Mouse (Mus musculus): ENCODE measurements around the gene Krtap4-6.
"Not testable (repeated sequence)": the region's sequence is repeated elsewhere in the genome, so short reads cannot be mapped to it uniquely, and the experiment has no call there.

Gene Krtap4-6

DNA sequence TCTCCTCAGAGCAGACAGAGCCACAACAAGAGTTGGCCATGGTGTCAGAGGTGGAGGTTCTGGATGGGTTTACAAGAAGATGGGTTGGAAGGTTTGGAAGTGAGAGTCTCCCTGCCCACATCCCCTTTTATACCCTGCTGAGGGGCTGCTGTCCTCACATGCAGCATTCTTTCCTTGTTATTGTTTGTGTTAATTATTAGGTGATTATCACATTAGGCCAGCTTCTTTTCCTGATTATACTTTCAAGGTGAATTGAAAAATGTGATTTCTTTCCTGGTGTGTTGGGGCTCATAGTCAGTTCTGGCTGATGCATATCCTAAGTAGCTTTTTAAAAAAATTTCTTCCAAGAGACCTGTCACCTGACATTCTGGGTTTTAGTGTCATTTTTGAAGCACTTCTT, at the start of gene Krtap4-6:
TSS of gene Krtap4-6 (minus strand) at position 101 of the 400 bp plus-strand sequence.
- no peak for DNase-seq (ENCODE audit: low spot score in 2 of 2)

DNA sequence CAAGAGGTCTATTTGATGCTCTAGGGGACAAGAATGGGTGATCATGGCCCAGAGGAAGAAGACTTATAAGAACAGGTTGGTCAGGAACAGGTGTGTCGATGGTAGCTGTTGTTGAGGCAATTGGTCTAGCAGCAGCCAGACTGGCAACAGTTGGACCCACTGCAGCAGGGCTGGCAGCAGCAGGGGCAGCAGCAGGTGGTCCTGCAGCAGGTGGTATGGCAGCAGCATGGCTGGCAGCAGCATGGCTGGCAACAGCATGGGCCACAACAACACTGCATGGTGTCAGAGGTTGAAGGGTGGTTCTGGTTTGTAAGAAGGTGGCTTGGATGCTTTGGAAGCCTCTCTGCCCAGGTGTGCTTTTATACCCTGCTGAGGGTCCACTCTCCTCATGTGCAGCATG, 24.7 kb upstream of the Krtap4-6 start, which contains the start of gene Gm14190:
TSS of gene Gm14190 (minus strand) at position 278 of the 400 bp plus-strand sequence.
- DNase-seq (ENCODE audit: low spot score in 2 of 2) = no peak

- DNase-seq (ENCODE audit: low spot score in 2 of 2) = not testable (repeated sequence)
Observed at GRCm38 (mm10) chr11:99685235-99685634, 19.5 kb upstream of the Krtap4-6 start.

DNA sequence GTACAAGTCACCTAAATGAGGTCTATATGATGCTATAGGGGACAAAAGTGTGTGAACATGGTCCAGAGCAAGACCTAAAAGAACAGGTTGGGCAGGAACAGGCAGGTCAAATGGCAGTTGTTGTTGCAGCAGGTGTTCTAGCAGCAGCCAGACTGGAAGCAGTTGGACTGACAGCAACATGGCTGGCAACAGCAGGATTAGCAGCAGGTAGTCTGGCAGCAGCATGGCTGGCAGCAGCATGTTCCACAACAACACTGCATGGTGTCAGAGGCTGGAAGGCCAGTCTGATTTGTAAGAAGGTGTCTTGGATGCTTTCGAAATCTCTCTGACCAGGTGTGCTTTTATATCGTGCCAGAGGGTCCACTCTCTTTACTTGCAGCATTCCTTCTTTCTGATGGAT, 17.7 kb upstream of the Krtap4-6 start:
- DNase-seq (ENCODE audit: low spot score in 2 of 2) = no peak

GRCm38 (mm10) chr11:99662802-99663201, 3.0 kb downstream of the Krtap4-6 start:
- DNase-seq (ENCODE audit: low spot score in 2 of 2) = no peak

- DNase-seq (ENCODE audit: low spot score in 2 of 2) = no peak
Observed at GRCm38 (mm10) chr11:99659256-99659655, 6.5 kb downstream of the Krtap4-6 start.

DNA sequence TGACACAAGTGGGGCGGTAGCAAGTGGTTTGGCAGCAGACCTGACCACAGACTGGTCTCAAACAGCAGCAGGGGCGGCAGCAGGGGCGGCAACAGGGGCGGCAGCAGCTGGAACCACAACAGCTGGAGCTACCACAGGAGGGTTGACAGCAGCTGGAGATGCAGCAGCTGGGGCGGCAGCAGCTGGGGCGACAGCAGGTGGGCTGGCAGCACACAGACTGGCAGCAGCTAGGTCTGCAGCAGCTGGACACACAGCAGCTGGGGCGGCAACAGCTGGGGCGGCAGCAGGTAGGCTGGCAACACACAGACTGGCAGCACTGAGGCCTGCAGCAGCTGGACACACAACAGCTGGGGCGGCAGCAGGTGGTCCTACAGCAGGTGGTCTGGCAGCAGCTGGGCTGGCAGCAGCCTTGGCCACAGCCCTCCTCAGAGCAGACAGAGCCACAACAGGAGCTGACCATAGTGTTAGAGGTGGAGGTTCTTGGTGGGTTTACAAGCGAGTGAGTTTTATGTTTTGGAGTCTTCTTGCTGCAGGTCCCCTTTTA, 7.2 kb downstream of the Krtap4-6 start, which contains the start of gene Gm11563:
TSS of gene Gm11563 (minus strand) at position 494 of the 544 bp plus-strand sequence.
- DNase-seq (ENCODE audit: low spot score in 2 of 2) = not testable (repeated sequence)

DNA sequence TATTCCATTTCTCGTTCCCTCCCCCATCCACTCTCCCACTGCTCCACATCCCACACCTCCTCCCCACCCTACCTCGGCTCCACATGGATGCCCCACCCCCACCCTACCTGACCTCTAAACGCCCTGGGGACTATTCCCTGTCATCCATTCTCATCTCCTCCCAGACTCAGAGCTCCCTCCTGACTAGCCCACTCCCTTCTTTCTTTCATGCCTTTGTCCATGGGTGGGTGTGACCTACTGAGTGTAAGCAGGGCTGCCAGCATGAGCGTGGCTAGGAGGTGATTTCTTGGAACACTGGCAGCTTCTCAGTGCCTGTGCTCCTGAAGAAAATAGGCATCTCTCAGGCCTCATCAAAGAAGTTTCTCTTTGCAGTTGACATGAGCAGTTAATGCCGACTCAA, 8.7 kb downstream of the Krtap4-6 start:
- no peak for DNase-seq (ENCODE audit: low spot score in 2 of 2)

GRCm38 (mm10) chr11:99650136-99650535, 15.6 kb downstream of the Krtap4-6 start, which contains the start of gene Gm11555:
Gm11555 (minus strand) TSS chr11:99650236.
- no peak for DNase-seq (ENCODE audit: low spot score in 2 of 2)

DNA sequence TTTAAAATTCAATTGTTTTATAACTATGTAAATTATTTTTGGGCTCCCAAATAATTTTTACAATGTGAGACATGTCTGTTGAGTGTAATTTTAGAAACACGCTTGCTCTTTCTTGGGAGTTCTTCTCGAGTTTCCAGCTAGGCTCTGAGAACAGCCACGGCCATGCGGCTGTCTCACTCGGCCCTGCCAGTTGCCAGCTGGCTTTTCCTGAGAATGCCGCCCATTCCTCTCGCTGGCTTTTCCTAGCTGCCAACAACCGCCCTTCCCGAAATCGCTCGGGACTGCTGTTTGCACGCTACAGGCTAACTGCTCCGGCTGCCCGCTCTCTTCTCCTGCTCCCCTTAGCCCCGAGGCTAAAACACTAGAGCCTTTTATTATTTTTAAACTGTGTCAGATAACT, 19.3 kb downstream of the Krtap4-6 start:
- no peak for DNase-seq (ENCODE audit: low spot score in 2 of 2)

DNA sequence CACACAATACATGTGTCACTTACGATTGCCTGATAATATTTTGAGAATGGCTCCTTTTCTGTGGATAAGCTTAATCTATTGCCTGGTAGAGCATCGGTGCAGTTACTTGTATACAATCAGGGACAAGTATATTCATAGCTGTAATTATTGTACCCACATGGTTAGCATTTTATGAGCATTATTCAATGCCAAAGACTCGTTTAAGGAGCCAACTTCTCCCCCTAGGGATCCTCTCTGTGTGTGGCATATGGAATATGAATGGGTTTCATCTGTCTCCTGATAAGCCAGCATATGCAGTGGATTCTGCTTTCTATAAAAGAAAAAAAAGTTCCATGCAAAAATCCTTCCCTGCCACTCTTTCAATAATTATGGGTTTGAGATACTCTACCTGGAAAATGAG, 21.4 kb downstream of the Krtap4-6 start:
- DNase-seq (ENCODE audit: low spot score in 2 of 2) = no peak

DNA sequence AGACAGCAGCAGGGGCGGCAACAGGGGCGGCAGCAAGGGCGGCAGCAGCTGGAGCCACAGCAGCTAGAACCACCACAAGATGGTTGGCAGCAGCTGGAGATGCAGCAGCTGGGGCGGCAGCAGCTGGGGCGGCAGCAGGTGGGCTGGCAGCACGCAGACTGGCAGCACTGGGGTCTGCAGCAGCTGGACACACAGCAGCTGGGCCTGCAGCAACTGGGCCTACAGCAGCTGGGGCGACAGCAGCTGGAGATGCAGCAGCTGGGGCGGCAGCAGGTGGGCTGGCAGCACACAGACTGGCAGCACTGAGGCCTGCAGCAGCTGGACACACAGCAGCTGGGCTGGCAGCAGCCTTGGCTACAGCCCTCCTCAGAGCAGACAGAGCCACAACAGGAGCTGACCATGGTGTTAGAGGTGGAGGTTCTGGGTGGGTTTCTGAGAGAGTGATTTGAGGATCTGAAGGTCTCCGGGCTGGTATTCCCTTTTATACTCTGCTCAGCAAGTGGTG, 22.1 kb downstream of the Krtap4-6 start, which contains the start of gene Krtap4-7:
TSS of gene Krtap4-7 (minus strand) at position 455 of the 505 bp plus-strand sequence.
- DNase-seq (ENCODE audit: low spot score in 2 of 2) = not testable (repeated sequence)

- DNase-seq (ENCODE audit: low spot score in 2 of 2) = no peak
Observed at GRCm38 (mm10) chr11:99640926-99641325, 24.8 kb downstream of the Krtap4-6 start.

- no peak for DNase-seq (ENCODE audit: low spot score in 2 of 2)
Observed at GRCm38 (mm10) chr11:99637086-99637485, 28.7 kb downstream of the Krtap4-6 start.

DNA sequence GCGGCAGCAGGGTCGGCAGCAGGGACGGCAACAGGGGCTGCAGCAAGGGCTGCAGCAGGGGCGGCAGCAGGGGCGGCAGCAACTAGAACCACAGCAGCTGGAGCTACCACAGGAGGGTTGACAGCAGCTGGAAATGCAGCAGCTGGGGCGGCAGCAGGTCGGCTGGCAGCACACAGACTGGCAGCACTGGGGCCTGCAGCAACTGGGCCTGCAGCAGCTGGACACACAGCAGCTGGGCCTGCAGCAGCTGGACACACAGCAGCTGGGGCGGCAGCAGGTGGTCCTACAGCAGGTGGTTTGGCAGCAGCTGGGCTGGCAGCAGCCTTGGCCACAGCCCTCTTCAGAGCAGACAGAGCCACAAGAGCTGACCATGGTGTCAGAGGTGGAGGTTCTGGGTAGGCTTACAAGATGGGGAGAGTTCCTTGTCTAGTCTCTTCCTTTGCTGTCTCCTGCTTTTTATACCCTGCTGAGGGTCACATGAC, 31.1 kb downstream of the Krtap4-6 start, which contains the start of gene Krtap4-2:
TSS of gene Krtap4-2 (minus strand) at position 432 of the 482 bp plus-strand sequence.
- DNase-seq (ENCODE audit: low spot score in 2 of 2) = no peak

GRCm38 (mm10) chr11:99633293-99633692, 32.5 kb downstream of the Krtap4-6 start:
- no peak for DNase-seq (ENCODE audit: low spot score in 2 of 2)

GRCm38 (mm10) chr11:99630890-99631289, 34.9 kb downstream of the Krtap4-6 start:
- DNase-seq (ENCODE audit: low spot score in 2 of 2) = no peak

- no peak for DNase-seq (ENCODE audit: low spot score in 2 of 2)
Observed at GRCm38 (mm10) chr11:99628138-99628537, 37.6 kb downstream of the Krtap4-6 start, which contains the start of gene Krtap4-1. Krtap4-1 (minus strand) TSS chr11:99628238.

DNA sequence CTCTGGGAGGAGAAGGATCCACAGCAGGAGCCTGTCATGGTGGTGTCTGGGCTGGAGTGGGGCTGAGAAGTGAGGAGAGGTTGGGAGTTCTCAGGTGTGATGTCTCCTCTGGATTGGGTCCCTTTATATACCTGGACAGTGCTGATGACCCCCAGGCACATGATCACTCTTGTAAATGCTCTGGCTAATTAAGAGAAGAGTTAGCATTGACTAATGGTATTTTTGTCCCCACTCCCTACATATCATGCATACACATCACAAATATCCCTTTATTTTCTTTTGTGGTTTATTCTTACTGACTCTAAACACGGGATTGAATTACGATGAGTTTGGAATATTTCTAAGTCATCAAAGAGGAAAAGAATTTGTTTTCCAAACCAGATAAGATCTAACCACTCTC, 45.4 kb downstream of the Krtap4-6 start, which contains the start of gene Gm11562:
TSS of gene Gm11562 (minus strand) at position 101 of the 400 bp plus-strand sequence.
- no peak for DNase-seq (ENCODE audit: low spot score in 2 of 2)

Measured in urinary bladder, postnatal 4 days (tissue).